Mouse (Mus musculus) left cerebral cortex, adult 11 months (tissue): ENCODE results near the gene Lgi4.
A peak's percentile ranks its signal among the peaks of the same experiment; 100 is the strongest.

ENCODE experiments used
- DNase-seq: peaks from one replicate; pipeline ENCODE4 v3.0.0; 2022; ENCODE audit warnings: low spot score

The Lgi4 gene

GRCm38 (mm10) chr7:31059108-31059507 is at the start of gene Lgi4:
TSS of gene Lgi4 (plus strand) at chr7:31059342.
- DNase-seq, result peak; percentile 75

- no peak for DNase-seq
Observed at GRCm38 (mm10) chr7:31012971-31013370, 46.2 kb upstream of the Lgi4 start.

- peak; percentile 73 for DNase-seq
Observed at GRCm38 (mm10) chr7:31017104-31017901, 41.8 kb upstream of the Lgi4 start.

GRCm38 (mm10) chr7:31028609-31029008 is 30.5 kb upstream of the Lgi4 start:
- no peak for DNase-seq

- no peak for DNase-seq
Observed at GRCm38 (mm10) chr7:31030717-31031116, 28.4 kb upstream of the Lgi4 start.

GRCm38 (mm10) chr7:31031731-31032130 is 27.4 kb upstream of the Lgi4 start:
- DNase-seq, result no peak

- no peak for DNase-seq
Observed at GRCm38 (mm10) chr7:31033409-31034165, 25.6 kb upstream of the Lgi4 start.

GRCm38 (mm10) chr7:31034789-31035188 is 24.4 kb upstream of the Lgi4 start:
- DNase-seq, result no peak

- no peak for DNase-seq
Observed at GRCm38 (mm10) chr7:31035291-31035690, 23.9 kb upstream of the Lgi4 start.

GRCm38 (mm10) chr7:31036917-31037316 is 22.2 kb upstream of the Lgi4 start:
- DNase-seq, result no peak

GRCm38 (mm10) chr7:31037675-31038074 is 21.5 kb upstream of the Lgi4 start:
- DNase-seq, result no peak

- no peak for DNase-seq
Observed at GRCm38 (mm10) chr7:31039011-31039410, 20.1 kb upstream of the Lgi4 start.

- DNase-seq, result no peak
Observed at GRCm38 (mm10) chr7:31040281-31041022, 18.7 kb upstream of the Lgi4 start.

GRCm38 (mm10) chr7:31041023-31041407 is 18.1 kb upstream of the Lgi4 start:
- no peak for DNase-seq

- DNase-seq, result no peak
Observed at GRCm38 (mm10) chr7:31041662-31042315, 17.4 kb upstream of the Lgi4 start.

GRCm38 (mm10) chr7:31042431-31042910 is 16.7 kb upstream of the Lgi4 start, which contains the start of gene Fxyd5:
TSS of gene Fxyd5 (minus strand) at chr7:31042481.
- no peak for DNase-seq

GRCm38 (mm10) chr7:31049135-31049845 is 9.9 kb upstream of the Lgi4 start:
- DNase-seq, result no peak

GRCm38 (mm10) chr7:31049846-31050281 is 9.3 kb upstream of the Lgi4 start:
- no peak for DNase-seq

GRCm38 (mm10) chr7:31050487-31050886 is 8.7 kb upstream of the Lgi4 start:
- DNase-seq, result no peak

GRCm38 (mm10) chr7:31050921-31051320 is 8.2 kb upstream of the Lgi4 start:
- DNase-seq, result no peak
